Mouse (Mus musculus): ENCODE data around the gene Eqtn.

The Eqtn gene

DNA sequence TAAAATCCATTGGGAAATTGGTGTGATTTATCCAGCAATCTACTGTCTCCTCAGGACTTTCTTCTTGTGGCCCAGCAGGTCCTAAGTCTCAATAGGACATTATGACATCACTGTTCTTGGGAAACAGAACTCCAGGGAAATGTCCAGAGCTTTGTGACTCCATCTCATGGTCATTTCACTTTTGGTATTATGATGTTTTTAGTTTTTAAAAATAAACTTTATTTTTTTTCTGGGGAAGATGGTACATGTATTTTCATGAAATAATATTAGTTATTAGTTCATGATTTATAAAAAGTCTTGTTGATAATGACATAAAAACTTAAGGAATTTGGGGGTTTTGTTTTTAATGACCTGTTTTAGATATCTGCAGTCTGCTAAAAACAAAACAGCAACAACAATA is at the start of gene Eqtn:
Gene Eqtn (minus strand): TSS at position 101 of the 400 bp plus-strand sequence.
- DNase-seq (ENCODE audit: low read depth) = no peak

GRCm38 (mm10) chr4:94973321-94973720 is 44.7 kb upstream of the Eqtn start:
- DNase-seq (ENCODE audit: low read depth) = no peak

- DNase-seq (ENCODE audit: low read depth) = no peak
These were observed 24.1 kb upstream of the Eqtn start for GRCm38 (mm10) chr4:94952773-94953172.

DNA sequence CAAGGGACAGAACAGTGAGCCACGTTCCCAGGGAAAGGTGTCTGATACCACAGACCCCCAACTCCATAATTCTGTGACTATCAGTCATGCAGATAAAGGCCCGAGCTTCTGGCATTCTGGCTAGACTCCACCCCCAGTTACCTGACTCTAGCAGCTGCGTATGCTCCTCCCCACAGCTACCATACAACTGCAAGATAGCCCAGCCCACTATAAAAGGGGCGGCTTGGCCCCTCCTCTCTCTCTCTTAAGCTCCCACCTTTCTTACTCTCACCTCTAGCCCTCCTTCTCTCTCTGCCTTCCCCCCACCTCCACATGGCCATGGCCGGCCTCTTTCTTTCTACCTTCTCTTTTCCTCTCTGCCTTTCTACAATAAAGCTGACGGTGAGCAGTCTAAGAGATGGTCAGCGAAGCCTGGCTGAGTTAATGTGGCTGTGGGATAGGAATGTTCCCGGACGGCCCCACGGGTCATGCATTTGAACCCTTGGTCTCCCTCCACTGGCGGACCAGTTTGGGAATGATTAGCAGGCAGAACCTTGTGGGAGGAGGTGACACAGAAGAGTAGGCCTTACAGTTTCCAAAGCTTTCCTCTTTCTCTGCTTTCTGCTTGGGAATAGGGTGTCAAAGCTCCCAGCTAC is 12.7 kb upstream of the Eqtn start:
- DNase-seq (ENCODE audit: low read depth) = no peak

- no peak for DNase-seq (ENCODE audit: low read depth)
These were observed 26.9 kb downstream of the Eqtn start for GRCm38 (mm10) chr4:94901780-94902179.

- peak; percentile 70 for DNase-seq (ENCODE audit: low read depth)
These were observed 27.9 kb downstream of the Eqtn start for GRCm38 (mm10) chr4:94900744-94901143.

Data from NIH3T3 (cell line).